Mouse (Mus musculus): Measurements from ENCODE around the gene Lekr1. TPM values are rescaled to one million over a fixed set of nuclear protein-coding genes. Genes with fewer than 3 reads are reported as not detected.
A peak's percentile ranks its signal among the peaks of the same experiment; 100 is the strongest.

Gene Lekr1
- total RNA-seq, 2 experiments from 2014 or later: 0.84 to 1.1 TPM

GRCm38 (mm10) chr3:65656902-65657660 lies 8.9 kb upstream of the Lekr1 start:
- DNase-seq: no peak

- DNase-seq: no peak
Measured at GRCm38 (mm10) chr3:65658081-65658612, 7.9 kb upstream of the Lekr1 start.

- peak; percentile 67 for DNase-seq
Measured at GRCm38 (mm10) chr3:65658721-65659619, 7.1 kb upstream of the Lekr1 start.

GRCm38 (mm10) chr3:65659620-65659932 lies 6.5 kb upstream of the Lekr1 start:
- no peak for DNase-seq

- DNase-seq: no peak
Measured at GRCm38 (mm10) chr3:65660336-65660735, 5.7 kb upstream of the Lekr1 start.

GRCm38 (mm10) chr3:65661731-65662130 lies 4.3 kb upstream of the Lekr1 start:
- DNase-seq: no peak

GRCm38 (mm10) chr3:65663176-65663575 lies 2.9 kb upstream of the Lekr1 start:
- no peak for DNase-seq

GRCm38 (mm10) chr3:65670216-65670615 lies 4.2 kb downstream of the Lekr1 start:
- no peak for DNase-seq

- no peak for DNase-seq
Measured at GRCm38 (mm10) chr3:65673725-65674124, 7.7 kb downstream of the Lekr1 start.

- no peak for DNase-seq
Measured at GRCm38 (mm10) chr3:65680612-65681011, 14.6 kb downstream of the Lekr1 start.

- DNase-seq: no peak
Measured at GRCm38 (mm10) chr3:65689705-65690104, 23.7 kb downstream of the Lekr1 start.

- no peak for DNase-seq
Measured at GRCm38 (mm10) chr3:65690850-65691249, 24.8 kb downstream of the Lekr1 start.

- DNase-seq: no peak
Measured at GRCm38 (mm10) chr3:65699704-65700103, 33.7 kb downstream of the Lekr1 start.

GRCm38 (mm10) chr3:65714372-65714771 lies 48.3 kb downstream of the Lekr1 start:
- no peak for DNase-seq

GRCm38 (mm10) chr3:65717406-65717805 lies 51.4 kb downstream of the Lekr1 start:
- DNase-seq: no peak

- DNase-seq: no peak
Measured at GRCm38 (mm10) chr3:65722897-65723296, 56.9 kb downstream of the Lekr1 start.

- no peak for DNase-seq
Measured at GRCm38 (mm10) chr3:65723664-65724063, 57.6 kb downstream of the Lekr1 start.

- no peak for DNase-seq
Measured at GRCm38 (mm10) chr3:65737816-65738215, 71.8 kb downstream of the Lekr1 start.

GRCm38 (mm10) chr3:65744936-65745335 lies 78.9 kb downstream of the Lekr1 start:
- DNase-seq: no peak

GRCm38 (mm10) chr3:65764511-65765508 lies 98.8 kb downstream of the Lekr1 start:
- no peak for DNase-seq

- no peak for DNase-seq
Measured at GRCm38 (mm10) chr3:65766387-65766786, 100.4 kb downstream of the Lekr1 start.
